Comparison of ENCODE assay signal across 10 mouse cellular contexts in the genomic region with DNA sequence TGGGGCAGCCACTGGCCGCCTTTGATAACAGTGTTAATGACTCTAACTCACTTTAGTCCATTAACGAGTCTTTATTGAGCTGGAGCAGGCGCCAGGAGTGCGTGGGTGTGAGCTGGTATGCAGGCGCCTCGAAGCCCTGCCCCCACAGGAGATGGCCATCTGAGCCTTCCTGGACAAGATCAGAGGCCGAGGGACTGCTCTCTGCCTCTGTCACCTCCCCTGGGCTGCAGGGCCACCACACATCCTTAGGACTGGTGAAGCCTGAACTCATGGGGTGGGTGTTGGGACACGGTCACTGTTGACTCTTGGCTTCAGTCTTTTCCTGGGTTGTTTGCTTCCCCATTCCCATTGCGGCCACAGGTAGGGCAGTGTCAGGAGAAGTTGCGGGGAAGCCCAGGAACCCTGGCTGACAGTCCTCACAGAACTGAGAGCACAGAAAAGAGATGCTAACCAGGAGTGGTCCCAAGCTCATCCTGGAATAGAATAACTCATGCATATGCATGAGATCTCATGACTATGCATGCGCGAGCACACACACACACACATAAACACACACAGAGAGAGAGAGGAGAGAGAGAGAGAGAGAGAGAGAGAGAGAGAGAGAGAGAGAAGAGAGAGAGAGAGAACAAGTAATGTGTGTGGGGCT.
DNase-seq lines count a peak whose midpoint lies in the region; ATAC-seq and TF ChIP-seq lines count a peak whose summit lies in the region.
"Had no signal": no experiment of that assay in that cellular context is flagged by ENCODE, and none has a peak within 500 bp of the region (broad histone marks: within the 10 kb centered on the region; RNA-seq: fewer than 3 reads in every experiment).

No protein-coding gene starts in this region.

- H3K4me1 ChIP-seq in kidney, adult 2 months (ENCODE audit: control insufficient read depth, insufficient read depth, low read length), result no peaks in the 10 kb centered on the region
- peaks cover 39% of the 10 kb centered on the region for H3K4me1 ChIP-seq in hindbrain, embryonic 14.5 days (replicated peaks; ENCODE audit: control insufficient read depth, insufficient read depth, low read length)
- H3K4me1 ChIP-seq in midbrain, embryonic 14.5 days (ENCODE audit: control insufficient read depth, insufficient read depth, low read length), result peaks cover 38% of the 10 kb centered on the region

- no peak overlapping the region for H3K4me3 ChIP-seq in kidney, adult 2 months (ENCODE audit: insufficient read depth, low read depth, low read length)
- no peak overlapping the region for H3K4me3 ChIP-seq in hindbrain, embryonic 14.5 days (replicated peaks; ENCODE audit: low read length)
- H3K4me3 ChIP-seq in midbrain, embryonic 14.5 days (replicated peaks; ENCODE audit: low read depth, low read length), result no peak overlapping the region
- H3K4me3 ChIP-seq: erythroblast, embryonic 14.5 days had no signal

- H3K4me2 ChIP-seq in hindbrain, embryonic 14.5 days (replicated peaks), result no peak overlapping the region; the same call in 1 of the 2 replicates
- no peak overlapping the region for H3K4me2 ChIP-seq in midbrain, embryonic 14.5 days (ENCODE audit: low read length)

- no peaks in the 10 kb centered on the region for H3K27me3 ChIP-seq in kidney, adult 2 months (replicated peaks; ENCODE audit: control insufficient read depth, insufficient read depth, low read length)
- H3K27me3 ChIP-seq in hindbrain, embryonic 14.5 days (ENCODE audit: control insufficient read depth, insufficient read depth, low read length), result no peaks in the 10 kb centered on the region
- no peaks in the 10 kb centered on the region for H3K27me3 ChIP-seq in midbrain, embryonic 14.5 days (ENCODE audit: control insufficient read depth, insufficient read depth, low read length)

- H3K36me3 ChIP-seq in kidney, adult 2 months (ENCODE audit: control insufficient read depth, insufficient read depth, low read length), result no peaks in the 10 kb centered on the region
- H3K36me3 ChIP-seq in hindbrain, embryonic 14.5 days (replicated peaks; ENCODE audit: control insufficient read depth, insufficient read depth), result no peaks in the 10 kb centered on the region
- no peaks in the 10 kb centered on the region for H3K36me3 ChIP-seq in midbrain, embryonic 14.5 days (ENCODE audit: control insufficient read depth, insufficient read depth, low read length)
- H3K36me3 ChIP-seq: G1E had no signal

- DNase-seq in kidney, adult 2 months, result peak; percentile 9
- no peak for DNase-seq in kidney, adult 8-10 months
- DNase-seq in hindbrain, embryonic 14.5 days (ENCODE audit: low spot score), result no peak
- peak; percentile 76 for DNase-seq in midbrain, embryonic 14.5 days
- no peak for DNase-seq in yolk sac, embryonic 10.5 days (ENCODE audit: low spot score)
- no peak for DNase-seq in natural killer cell, adult 2 months (ENCODE audit: low spot score in 2 of 2)

- H3K9ac ChIP-seq in hindbrain, embryonic 14.5 days, result no peak overlapping the region
- no peak overlapping the region for H3K9ac ChIP-seq in midbrain, embryonic 14.5 days (replicated peaks; ENCODE audit: low read length)
- H3K9ac ChIP-seq: liver, embryonic 14.5 days had no signal

- H3K9me3 ChIP-seq in hindbrain, embryonic 14.5 days (ENCODE audit: control insufficient read depth, low read length), result no peaks in the 10 kb centered on the region
- H3K9me3 ChIP-seq in midbrain, embryonic 14.5 days (ENCODE audit: control insufficient read depth, low read length), result no peaks in the 10 kb centered on the region
- H3K9me3 ChIP-seq: G1E had no signal

- 27% methylated on average over 12 of the region's 12 CpGs for WGBS in kidney, adult 2 months
- WGBS in hindbrain, embryonic 14.5 days, result 27% methylated on average over 12 of the region's 12 CpGs
- 33% methylated on average over 12 of the region's 12 CpGs for WGBS in midbrain, embryonic 14.5 days

- no peak overlapping the region for H3K27ac ChIP-seq in kidney, adult 2 months (ENCODE audit: insufficient read depth, low read depth, low read length)
- H3K27ac ChIP-seq in hindbrain, embryonic 14.5 days, result no peak overlapping the region
- H3K27ac ChIP-seq in midbrain, embryonic 14.5 days (replicated peaks; ENCODE audit: low read depth, low read length), result peak overlapping the region; percentile 43; the same call in 1 of the 2 replicates
- H3K27ac ChIP-seq: liver, embryonic 14.5 days had no signal

- no peak for TF ChIP-seq CTCF in kidney, adult 2 months (conservative IDR thresholded peaks at IDR 0.05; ENCODE audit: insufficient read depth, insufficient read length, low read depth, low read length)

- TF ChIP-seq POLR2A in kidney, adult 2 months (IDR thresholded peaks at IDR 0.05; ENCODE audit: low read depth, low read length), result no peak

- 0 out of 2 replicates have a peak, but pooled peaks have one; percentile 19 for ATAC-seq in erythroid progenitor cell, adult 5-6 weeks (replicated peaks; ENCODE audit: low FRiP score, poor library complexity, severe bottlenecking)
- peak; percentile 73; the same call in 1 of the 2 replicates for ATAC-seq in hindbrain, embryonic 14.5 days (ENCODE audit: low FRiP score)
- ATAC-seq in midbrain, embryonic 14.5 days (ENCODE audit: low FRiP score, low TSS enrichment), result peak; percentile 80

Comparison
In these comparisons a context has a peak if more than half of its experiments do, and no peak if none do; other contexts are left out.
1. DNase-seq: peak in kidney, adult 2 months (single experiment) and midbrain, embryonic 14.5 days (single experiment); none in kidney, adult 8-10 months (0 of 2), hindbrain, embryonic 14.5 days (single experiment), yolk sac, embryonic 10.5 days (single experiment) and natural killer cell, adult 2 months (0 of 2).
2. ATAC-seq: peak in every context shown above with its lines; median percentile 80 in midbrain, embryonic 14.5 days; 73 in hindbrain, embryonic 14.5 days; 19 in erythroid progenitor cell, adult 5-6 weeks.